Mouse (Mus musculus) naive thymus-derived CD4-positive, alpha-beta T cell, adult 2 months (primary cell): ENCODE results near the gene Pacs2.

Experiments used
- DNase-seq: peaks from one replicate; pipeline ENCODE4 v3.0.0-alpha.2; 2011; ENCODE audit warnings: low read depth

Gene Pacs2

GRCm38 (mm10) chr12:113013604-113014558 lies at the start of gene Pacs2:
Pacs2 (plus strand) TSS chr12:113014508.
- DNase-seq = peak; percentile 91

DNA sequence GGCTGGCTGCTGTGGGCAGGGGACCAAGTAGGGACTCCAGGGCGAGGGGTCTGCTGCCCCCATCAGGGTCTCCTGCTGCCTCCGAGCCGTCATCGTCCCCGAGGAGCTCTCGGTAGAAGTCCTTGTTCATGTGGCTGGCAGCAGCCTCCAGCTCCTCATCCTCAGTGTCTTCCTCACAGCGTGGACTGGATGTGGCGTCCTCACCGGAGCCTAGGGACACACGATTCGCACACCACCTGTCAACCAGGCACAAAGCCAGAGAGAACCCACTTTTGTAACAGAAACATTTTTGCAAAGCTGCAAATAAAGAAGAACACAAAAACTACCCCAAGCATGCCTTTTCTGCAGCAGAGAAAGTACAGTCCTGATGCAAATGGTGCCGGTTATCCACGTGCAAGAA lies 48.5 kb upstream of the Pacs2 start:
- no peak for DNase-seq

GRCm38 (mm10) chr12:112968943-112969342 lies 45.4 kb upstream of the Pacs2 start:
- no peak for DNase-seq

GRCm38 (mm10) chr12:112969616-112970015 lies 44.7 kb upstream of the Pacs2 start:
- no peak for DNase-seq

DNA sequence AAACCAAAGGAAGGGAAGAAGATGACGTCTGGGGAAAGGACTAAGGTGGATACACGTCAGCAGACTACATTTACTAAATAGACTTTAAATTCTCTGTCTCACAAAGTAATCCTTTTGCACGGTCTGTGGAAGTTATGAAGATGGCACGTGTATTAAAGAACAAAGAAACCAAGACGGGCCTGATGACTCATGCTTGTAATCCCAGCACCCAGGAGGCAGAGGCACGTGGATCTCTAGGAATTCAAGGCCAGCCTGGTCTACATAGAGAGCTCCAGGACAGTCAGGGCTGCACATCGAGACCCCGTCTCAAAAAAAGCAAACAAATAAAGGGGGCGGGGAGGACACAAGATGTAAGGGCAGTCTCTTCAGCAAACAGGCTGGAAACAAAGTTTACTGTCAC lies 39.6 kb upstream of the Pacs2 start:
- DNase-seq = no peak

GRCm38 (mm10) chr12:112976371-112977073 lies 37.8 kb upstream of the Pacs2 start, which contains the start of gene Btbd6:
Btbd6 (plus strand) TSS chr12:112976482.
- DNase-seq = peak; percentile 97

DNA sequence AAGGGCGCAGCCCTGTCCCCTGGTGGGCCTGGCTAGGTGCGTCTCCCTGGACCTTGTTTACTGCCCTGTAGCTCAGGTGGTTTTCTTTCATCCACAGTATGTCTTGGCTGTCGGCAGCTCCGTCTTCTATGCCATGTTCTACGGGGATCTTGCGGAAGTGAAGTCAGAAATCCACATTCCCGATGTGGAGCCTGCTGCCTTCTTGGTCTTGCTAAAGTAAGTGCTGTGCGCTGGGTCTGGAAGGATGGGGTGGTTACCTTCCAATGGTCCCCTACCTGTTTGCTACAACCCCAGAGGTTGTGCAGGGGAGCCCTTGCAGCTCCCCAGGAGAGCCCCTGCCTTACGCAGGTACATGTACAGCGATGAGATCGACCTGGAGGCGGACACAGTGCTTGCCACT lies 37.2 kb upstream of the Pacs2 start:
- peak; percentile 40 for DNase-seq

- no peak for DNase-seq
These were observed 32.3 kb upstream of the Pacs2 start for GRCm38 (mm10) chr12:112982031-112982430.

GRCm38 (mm10) chr12:112985346-112985745 lies 29.0 kb upstream of the Pacs2 start:
- peak; percentile 62 for DNase-seq

GRCm38 (mm10) chr12:112987877-112988276 lies 26.4 kb upstream of the Pacs2 start:
- DNase-seq = peak; percentile 69

GRCm38 (mm10) chr12:112990706-112991405 lies 23.5 kb upstream of the Pacs2 start:
- no peak for DNase-seq

GRCm38 (mm10) chr12:112991444-112991843 lies 22.9 kb upstream of the Pacs2 start:
- DNase-seq = no peak

- no peak for DNase-seq
These were observed 20.2 kb upstream of the Pacs2 start for GRCm38 (mm10) chr12:112994153-112994552.

DNA sequence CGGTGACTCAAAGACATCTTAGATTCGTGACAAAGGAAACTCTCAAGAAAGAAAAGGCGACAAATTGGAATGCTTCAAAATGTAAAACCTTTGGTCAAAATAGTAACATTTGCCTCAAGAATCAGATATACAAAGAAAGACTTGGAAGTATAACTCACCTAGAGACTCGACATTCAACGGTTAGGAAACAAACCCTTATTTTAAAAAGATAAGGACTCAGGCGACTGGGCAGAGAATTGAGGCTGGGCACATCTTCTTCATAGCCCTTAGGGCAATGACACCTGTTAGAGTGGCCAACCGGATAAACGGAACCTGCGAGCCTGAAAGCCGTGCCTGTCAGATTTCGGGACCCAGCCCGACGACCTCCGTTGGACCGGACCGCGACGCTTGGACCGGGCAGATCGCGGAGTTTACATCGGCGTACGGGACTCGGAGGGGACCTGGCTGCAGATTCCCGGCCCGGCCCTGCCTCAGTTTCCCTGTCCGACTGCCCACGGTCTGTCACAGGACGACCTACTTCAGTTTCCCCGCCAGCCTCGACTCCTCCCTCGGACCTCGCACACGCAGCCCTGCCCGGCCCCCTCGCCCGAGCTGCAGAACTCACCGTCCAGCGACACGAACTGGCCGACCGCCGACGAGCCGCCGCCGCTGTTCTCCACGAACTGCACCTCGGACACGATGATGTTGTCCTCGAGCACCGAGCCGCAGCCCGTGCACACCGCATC lies 14.6 kb upstream of the Pacs2 start:
- DNase-seq = peak; percentile 34

GRCm38 (mm10) chr12:113000294-113001132 lies 13.8 kb upstream of the Pacs2 start, which contains the start of gene Brf1:
Brf1 (minus strand) TSS chr12:113000704.
- peak; percentile 98 for DNase-seq

GRCm38 (mm10) chr12:113001133-113001474 lies 13.2 kb upstream of the Pacs2 start:
- DNase-seq = no peak

DNA sequence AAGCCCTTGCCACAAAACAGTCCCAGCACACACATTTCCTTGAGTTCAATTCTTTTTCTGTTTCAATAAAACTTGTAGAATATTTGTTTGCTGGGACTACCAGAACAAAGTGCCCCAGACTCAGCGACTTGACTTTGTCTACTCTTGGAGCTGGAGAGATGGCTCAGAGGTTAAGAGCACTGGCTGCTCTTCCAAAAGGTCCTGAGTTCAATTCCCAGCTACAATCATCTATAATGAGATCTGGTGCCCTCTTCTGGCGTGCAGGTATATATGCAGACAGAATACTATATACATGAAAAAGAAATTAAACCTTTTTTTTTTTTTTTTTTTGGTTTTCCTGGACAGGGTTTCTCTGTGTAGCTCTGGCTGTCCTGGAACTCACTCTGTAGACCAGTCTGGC lies 11.6 kb upstream of the Pacs2 start:
- peak; percentile 57 for DNase-seq

- no peak for DNase-seq
These were observed 10.3 kb upstream of the Pacs2 start for GRCm38 (mm10) chr12:113004011-113004410.

DNA sequence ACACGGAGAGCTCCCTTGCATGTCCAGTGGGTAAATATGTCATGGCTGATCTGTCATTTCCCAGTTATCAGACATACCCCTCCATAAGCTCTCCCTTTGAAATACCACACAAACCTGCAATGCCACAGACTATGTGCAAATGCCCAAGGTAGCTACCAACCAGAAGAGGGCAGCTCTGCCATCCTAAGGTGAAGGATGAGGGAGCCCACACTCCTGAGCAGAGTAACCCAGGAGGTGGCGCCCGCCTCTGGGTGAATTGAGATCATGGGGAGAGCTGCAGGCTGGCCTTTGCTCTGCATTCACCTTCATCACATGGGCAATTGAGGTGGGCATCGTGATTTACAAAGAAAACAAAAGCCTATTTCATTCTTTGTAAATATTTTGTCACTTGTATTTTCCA lies 9.3 kb upstream of the Pacs2 start:
- peak; percentile 89 for DNase-seq

GRCm38 (mm10) chr12:113011702-113012360 lies 2.5 kb upstream of the Pacs2 start:
- no peak for DNase-seq
